Mouse (Mus musculus) G1E-ER4 (cell line): ENCODE results near the gene A530084C06Rik. TPM values are rescaled to one million over a fixed set of nuclear protein-coding genes. Genes with fewer than 3 reads are reported as not detected.

Experiments
- GATA1 ChIP-seq: IDR thresholded peaks from one replicate; pipeline ENCODE4 v1.8.0; 2012; ENCODE audit warnings: low read length, inconsistent platforms
- polyA plus RNA-seq: library from polyadenylated mRNA; stranded (reverse); fragments of >175 nt; gene quantifications from 2 replicates; pipeline ENCODE4 v1.2.3, GENCODE M21; 2012

The A530084C06Rik gene
- not detected in 2 replicates for polyA plus RNA-seq

DNA sequence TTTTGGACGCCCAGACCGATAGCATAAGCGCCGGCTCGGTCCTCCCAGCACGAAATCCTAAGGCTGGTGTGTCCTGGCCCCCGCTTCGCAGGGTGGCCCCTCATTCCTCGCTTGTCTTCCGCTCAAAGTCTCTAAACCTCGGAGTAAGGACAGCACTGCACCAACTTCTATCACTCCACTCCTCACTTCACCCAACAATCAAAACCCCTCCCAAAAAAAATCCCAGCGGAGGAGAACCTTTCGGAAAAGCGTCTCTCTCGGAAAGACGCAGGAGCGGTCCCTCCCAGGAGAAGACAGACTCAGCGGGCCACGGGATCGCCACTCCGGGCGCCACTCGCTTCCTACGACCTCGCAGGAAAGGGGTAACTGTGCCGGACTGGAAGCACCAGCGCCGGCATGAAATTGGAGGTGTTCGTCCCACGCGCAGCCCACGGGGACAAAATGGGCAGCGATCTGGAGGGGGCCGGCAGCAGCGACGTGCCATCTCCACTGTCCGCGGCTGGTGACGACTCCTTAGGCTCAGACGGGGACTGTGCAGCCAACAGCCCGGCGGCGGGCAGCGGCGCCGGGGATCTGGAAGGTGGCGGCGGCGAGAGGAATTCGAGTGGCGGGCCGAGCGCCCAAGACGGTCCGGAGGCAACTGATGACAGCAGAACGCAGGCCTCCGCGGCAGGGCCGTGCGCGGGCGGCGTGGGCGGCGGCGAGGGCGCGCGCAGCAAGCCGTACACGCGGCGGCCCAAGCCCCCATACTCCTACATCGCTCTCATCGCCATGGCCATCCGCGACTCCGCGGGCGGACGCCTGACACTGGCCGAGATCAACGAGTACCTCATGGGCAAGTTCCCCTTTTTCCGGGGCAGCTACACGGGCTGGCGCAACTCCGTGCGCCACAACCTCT lies at the start of gene A530084C06Rik:
A530084C06Rik (minus strand) TSS at position 813 of the 898 bp plus-strand sequence.
- TF ChIP-seq GATA1, result no peak

DNA sequence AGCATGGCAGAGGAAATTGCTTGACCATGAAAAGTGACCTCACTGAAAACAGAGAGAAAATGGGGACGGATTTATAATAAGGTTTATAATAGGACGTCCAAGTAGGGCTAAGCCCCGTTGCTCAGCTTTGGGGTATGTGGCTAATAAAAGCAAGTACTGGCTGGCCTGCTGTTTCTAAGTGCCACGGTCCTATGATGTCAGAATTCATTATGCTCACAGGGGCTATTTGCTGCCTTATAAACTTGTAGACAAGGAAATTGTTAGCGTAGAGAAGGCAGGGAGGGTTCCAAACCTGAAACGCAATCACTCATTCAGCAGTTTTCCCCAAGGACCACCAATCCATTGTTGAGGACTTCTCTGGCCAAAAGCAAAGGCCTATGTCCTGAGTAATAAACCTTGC lies 44.8 kb upstream of the A530084C06Rik start:
- TF ChIP-seq GATA1, result no peak

DNA sequence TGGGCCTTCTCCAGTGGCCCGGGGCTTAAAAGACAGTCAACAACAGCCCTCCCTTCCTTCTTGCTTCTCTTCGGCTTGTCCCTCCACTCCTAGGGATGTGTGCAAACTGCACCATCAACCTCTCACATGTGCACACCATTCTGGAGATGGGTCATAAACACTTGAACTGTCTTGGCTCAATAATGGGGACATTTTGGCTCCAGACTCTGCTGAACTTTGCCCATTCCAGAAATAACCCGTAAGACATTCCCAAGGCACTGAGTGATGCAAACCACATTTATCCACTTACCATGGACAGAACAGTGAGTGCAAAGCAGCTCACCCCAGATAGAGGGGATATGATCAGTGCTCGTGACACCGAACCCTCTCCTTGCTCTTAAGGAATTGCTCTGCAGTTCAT lies 40.4 kb upstream of the A530084C06Rik start:
- no peak for TF ChIP-seq GATA1

DNA sequence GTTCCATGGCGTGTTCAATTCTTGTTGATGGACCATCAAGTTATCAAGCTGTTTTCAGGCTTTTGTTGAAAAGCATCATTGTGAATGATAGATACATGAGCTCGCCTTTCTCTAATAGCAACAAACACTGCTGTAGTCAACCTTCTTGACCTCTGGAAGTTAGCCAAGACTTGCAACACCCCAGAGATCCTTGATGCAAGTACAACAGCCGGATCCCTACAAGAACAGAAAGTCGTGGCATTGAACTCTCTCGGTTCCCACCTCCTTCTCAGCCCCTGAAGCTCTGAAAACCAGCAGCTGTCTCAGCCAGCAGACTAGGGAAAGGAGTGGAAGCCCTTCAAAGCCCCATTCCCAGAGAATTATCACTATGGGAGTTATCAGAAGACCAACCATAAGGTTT lies 28.2 kb upstream of the A530084C06Rik start:
- no peak for TF ChIP-seq GATA1

DNA sequence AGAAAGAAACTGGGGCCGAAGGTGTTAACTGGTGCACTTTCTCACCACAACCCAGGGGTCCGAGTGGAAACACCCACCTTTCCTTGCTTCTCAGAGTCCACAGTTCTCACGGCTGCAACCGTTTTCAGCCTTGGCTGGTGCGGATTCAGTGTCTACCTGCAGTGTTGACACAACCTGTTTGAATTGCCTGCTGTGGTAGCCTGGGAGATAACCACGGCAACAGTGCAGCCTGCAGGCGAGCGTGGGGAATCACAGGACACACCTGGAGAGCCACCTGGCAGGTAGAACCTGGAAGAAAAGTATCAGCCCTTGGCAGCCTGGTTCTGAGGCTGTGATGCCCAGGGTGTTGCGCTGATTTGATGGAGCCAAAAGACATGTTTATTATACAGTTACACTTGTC lies 20.7 kb upstream of the A530084C06Rik start:
- no peak for TF ChIP-seq GATA1

DNA sequence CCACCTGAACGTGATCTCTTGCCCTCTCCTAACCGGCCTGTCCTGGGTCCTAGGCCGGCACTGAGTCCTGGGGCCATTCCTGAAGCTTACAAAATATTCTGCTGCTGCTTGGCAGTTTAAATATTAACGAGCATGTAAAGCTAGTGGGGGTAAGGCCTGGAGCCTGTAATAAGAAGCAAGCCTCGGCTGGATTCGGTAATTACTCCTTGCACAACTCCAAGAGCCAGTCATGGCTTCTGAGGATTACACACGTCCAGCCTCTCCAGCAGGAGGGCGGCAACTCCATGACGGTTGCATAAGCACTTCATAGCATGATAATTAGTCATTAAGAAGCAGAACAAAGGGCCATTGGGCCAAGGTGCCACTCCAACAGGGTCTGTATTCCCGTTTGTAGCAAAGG lies 19.3 kb upstream of the A530084C06Rik start:
- TF ChIP-seq GATA1, result no peak

DNA sequence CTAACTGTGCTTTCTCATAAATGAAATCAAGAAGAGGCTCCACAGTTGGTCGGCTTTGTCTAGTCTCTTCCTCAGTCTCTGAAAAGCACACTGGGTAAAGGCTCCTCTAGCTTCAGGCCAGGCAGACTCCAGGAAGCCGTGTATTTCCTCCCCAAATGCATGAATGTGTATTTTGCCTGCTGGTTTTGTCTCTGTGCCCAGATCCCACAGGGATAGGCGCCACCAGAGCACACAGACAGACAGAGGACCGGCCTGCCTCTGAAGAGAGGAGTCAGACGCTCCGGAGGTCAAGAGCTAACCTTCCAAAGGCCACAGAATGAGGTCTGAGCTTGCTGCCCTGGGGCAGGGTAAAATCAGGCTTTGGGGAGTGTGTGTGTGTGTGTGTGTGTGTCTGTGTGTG lies 18.4 kb upstream of the A530084C06Rik start:
- no peak for TF ChIP-seq GATA1

DNA sequence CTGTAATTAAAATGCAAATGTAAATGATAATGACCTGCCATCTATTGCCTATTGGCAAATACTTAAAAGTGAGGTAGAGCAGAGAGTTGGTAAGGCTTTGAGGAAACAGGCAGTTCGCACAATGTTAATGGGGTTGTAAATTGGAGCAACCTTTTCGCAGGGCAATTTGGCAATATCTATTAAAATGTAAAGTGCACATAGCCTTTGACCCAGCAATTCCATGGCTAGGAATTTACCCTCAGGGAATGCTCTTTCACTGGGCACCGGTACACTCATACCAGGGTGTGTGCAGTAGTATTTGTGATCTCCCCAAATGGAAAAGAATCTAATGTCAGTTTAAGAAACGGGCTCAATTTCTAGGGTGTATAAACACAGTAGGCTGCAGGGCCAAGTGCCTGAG lies 17.6 kb upstream of the A530084C06Rik start:
- no peak for TF ChIP-seq GATA1

DNA sequence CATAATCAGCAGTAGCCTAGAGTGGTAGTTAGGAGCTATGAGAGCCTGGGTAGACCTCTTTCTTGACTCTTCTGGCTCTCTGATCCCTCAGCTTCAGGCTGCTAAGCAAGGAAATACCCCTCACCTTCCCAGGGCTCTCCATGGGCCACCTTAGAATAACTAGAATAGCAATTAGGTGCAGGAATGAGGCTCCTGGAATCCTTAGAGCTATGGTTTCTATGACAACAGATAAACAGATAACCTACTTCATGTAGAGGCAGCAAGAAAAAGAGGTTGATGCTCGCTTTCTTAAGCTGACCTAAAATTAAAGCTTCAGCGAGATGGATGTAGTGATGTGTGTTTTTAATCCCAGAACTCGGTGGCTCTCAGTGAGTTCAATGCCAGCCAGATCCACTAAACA lies 15.5 kb upstream of the A530084C06Rik start:
- TF ChIP-seq GATA1, result no peak

DNA sequence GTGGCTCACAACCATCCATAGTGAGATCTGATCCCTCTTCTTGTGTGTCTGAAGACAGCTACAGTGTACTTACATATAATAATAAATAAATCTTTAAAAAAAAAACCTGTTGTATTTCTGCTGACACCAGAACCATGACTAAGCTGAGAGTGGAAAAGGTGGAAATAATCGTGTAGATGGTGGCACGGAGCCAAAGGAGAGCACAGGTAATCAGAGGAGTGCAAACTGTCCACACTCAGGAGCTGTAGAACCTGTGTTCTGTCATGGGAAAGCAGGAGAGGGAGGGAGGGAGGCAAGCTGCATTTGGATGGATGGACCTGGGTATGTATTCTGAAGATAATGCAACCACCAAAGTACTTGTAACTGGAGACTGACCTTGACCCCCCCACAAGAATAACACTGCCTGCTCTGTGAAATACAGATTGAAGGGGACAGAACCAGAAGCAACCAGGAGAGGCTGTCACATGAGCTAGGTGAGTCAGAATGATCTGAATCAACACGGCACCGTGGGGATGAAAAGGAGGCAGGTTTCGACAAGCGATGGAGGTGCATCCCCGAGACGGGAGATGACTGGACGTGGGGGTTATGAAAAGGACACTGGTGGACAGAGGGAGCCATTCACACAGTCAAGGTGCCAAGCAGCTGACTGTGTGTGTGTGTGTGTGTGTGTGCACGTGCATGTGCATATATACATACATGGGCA lies 13.8 kb upstream of the A530084C06Rik start:
- no peak for TF ChIP-seq GATA1

DNA sequence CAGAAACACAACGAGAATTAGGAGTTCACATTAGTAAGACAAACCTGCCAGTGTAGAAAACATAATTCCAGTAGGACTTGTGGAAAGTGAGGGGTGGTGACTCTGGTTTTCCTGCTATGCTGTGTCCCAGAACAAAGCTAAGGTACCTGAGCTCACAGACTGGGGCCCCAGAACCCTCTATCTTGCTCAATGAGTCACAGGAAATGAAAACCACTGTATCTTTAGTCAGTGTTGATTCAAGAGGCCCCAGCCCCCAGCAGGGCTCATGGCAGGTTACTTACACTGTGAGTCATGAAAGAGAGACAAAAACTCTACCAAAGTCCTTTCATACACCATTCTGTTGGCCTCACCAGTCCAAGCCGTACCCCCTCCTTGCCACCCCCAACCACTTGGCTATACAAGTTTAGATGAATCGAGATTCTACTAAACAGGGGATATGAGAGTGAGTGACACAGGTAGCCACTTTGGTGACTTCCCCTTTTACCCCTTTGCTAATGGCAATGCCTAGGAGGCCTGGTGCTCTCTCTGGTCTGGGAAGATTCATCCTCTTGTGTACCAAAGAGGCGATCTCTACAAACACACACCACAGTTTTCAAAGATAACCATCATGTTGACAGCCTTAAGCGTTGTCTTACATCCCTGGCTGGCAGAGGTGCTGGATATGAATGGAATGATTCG lies 8.6 kb upstream of the A530084C06Rik start:
- TF ChIP-seq GATA1, result no peak

DNA sequence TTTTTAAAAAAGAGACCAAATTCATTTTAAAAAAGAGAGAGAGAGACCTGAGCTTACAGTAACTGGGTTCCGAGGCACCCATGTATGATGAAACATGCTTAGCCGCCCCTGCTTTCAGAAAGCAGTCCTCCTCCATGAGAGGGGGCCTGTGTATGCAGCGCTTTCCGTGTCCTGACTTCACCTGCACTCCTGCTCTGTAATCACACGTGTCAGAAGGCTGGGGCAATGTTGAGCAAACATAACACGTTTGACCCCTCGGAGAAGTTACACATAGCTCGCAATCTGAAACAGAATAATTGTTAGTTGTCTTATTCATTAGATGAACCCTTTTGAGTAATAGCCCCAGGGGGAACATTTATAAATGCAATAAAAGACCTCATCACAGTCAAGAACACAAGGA lies 8.0 kb upstream of the A530084C06Rik start:
- no peak for TF ChIP-seq GATA1

DNA sequence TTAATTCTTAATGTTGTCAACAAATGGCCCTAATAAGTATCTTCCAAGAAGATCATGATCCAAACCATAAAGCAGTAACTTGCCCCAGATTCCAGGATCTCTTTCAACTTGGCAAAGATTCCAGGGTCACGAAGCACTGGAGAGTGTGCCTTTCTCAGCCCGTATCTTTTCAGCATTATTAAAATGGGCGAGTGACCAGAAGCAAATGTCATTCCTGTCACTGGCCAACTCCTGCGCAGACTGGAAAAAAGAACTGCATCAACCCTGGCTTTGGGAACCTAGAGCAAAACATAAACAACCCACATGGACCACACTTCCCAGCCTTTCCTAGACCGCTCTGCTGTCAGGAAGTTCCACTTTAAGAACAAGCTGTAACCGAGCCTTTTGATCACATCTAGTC lies 5.3 kb upstream of the A530084C06Rik start:
- no peak for TF ChIP-seq GATA1

DNA sequence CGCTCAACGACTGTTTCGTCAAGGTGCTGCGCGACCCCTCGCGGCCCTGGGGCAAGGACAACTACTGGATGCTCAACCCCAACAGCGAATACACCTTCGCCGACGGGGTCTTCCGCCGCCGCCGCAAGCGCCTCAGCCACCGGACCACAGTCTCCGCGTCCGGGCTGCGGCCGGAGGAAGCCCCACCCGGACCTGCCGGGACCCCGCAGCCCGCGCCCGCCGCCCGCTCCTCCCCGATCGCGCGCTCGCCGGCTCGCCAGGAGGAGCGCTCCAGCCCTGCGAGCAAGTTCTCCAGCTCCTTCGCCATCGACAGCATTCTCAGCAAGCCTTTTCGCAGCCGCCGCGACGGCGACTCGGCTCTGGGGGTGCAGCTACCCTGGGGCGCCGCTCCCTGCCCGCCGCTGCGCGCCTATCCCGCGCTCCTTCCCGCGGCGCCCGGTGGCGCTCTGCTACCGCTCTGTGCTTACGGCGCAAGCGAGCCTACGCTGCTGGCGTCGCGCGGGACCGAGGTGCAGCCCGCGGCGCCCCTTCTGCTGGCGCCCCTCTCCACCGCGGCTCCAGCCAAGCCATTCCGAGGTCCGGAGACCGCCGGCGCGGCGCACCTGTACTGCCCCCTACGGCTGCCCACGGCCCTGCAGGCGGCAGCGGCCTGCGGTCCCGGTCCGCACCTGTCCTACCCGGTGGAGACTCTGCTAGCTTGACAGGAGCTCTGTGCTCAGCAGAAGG lies 449 bp upstream of the A530084C06Rik start:
- no peak for TF ChIP-seq GATA1

DNA sequence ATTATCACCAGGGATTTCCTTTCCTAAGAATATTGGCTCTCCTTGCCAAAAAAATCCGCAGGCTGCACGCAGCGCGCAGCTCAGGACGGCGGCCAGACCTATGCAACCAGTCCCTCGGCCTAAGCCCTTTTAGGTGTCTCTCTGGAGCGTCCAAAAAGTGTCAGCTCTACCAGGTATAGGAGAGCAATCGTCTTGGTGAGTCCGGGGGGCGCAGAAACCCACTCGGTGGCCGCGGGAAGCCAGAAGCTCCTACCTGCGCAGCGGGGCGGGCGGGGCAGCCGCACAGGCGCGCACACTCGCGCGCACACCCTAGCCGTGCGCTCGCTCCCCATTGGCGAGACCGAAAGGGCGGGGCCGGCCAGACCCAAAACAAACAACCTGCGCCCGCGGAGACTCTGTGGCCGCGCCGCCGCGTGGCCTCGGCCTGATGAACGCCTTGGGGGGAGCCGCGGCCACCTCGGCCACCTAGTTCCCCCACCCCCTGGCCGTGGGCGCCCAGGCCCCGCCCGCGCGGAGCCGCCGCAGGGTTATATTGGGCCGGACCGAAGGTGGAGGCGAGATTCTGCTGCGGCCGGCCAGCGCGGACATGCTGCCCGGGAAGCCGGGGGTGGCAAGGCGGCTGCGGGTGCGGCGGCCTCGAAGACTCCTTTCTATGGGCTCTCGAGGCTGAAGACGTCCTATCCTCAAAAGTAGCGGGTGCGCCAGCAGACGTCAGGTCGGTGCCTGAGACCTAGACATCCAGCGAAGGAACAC lies 1.2 kb downstream of the A530084C06Rik start:
- no peak for TF ChIP-seq GATA1
